Mouse (Mus musculus): ENCODE data around the gene Prmt8. TPM values are rescaled to one million over a fixed set of nuclear protein-coding genes. Genes with fewer than 3 reads are reported as not detected.

The Prmt8 gene
- total and polyA plus RNA-seq, 3 experiments = not detected

GRCm38 (mm10) chr6:127680784-127681183 is 88.5 kb downstream of the Prmt8 start:
- H3K27ac ChIP-seq (ENCODE audit: control insufficient read depth, low read depth, low read length) = no peak overlapping the region
- no peaks in the 10 kb centered on the region for H3K27me3 ChIP-seq (ENCODE audit: control insufficient read depth in 1 of 2, insufficient read depth in 2 of 2, low read length in 2 of 2)
- no peaks in the 10 kb centered on the region for H3K79me2 ChIP-seq (ENCODE audit: control insufficient read depth, insufficient read depth, low read length, poor library complexity)
- no peaks in the 10 kb centered on the region for H3K4me1 ChIP-seq (ENCODE audit: control insufficient read depth in 1 of 2, insufficient read depth in 2 of 2, low read length in 2 of 2)
- no peak for TF ChIP-seq GABPA (IDR thresholded peaks at IDR 0.05; ENCODE audit: low read depth, low read length)
- TF ChIP-seq MEF2A (IDR thresholded peaks at IDR 0.05; ENCODE audit: extremely low read depth, insufficient replicate concordance, low read depth, low read length, poor library complexity, severe bottlenecking) = no peak
- no peak for TF ChIP-seq EP300 (IDR thresholded peaks at IDR 0.05; ENCODE audit: low read depth in 1 of 2, low read length in 2 of 2)
- TF ChIP-seq HCFC1 (IDR thresholded peaks at IDR 0.05; ENCODE audit: low read depth, low read length) = no peak
- TF ChIP-seq KAT2A (conservative IDR thresholded peaks at IDR 0.05; ENCODE audit: low read depth, low read length) = no peak
- TF ChIP-seq JUND (IDR thresholded peaks at IDR 0.05; ENCODE audit: low read depth, low read length) = no peak
- no peak for TF ChIP-seq ETS1 (IDR thresholded peaks at IDR 0.05; ENCODE audit: low read depth, low read length)
- no peak overlapping the region for H3K4me3 ChIP-seq (ENCODE audit: control insufficient read depth in 1 of 2, insufficient read depth in 1 of 2, low read depth in 2 of 2, low read length in 2 of 2)
- no peak overlapping the region for H3K9ac ChIP-seq (ENCODE audit: control insufficient read depth, low read depth, low read length, poor library complexity, severe bottlenecking)
- H3K9me3 ChIP-seq (replicated peaks; ENCODE audit: insufficient read depth, low read length) = no peaks in the 10 kb centered on the region
- no peak for DNase-seq (ENCODE audit: low read depth, low spot score)
- no peaks in the 10 kb centered on the region for H3K36me3 ChIP-seq (ENCODE audit: control insufficient read depth in 1 of 2, insufficient read depth in 2 of 2, low read length in 2 of 2)

- no peak for TF ChIP-seq ZNF384 (IDR thresholded peaks at IDR 0.05; ENCODE audit: low read depth, low read length)
- TF ChIP-seq CTCF (IDR thresholded peaks at IDR 0.05 in 2 of 3, conservative IDR thresholded peaks at IDR 0.05 in 1 of 3; ENCODE audit: control insufficient read depth in 1 of 3, insufficient read depth in 1 of 3, low read depth in 2 of 3, low read length in 3 of 3, poor library complexity in 1 of 3, severe bottlenecking in 1 of 3) = no peak
- no peak for TF ChIP-seq MYC (IDR thresholded peaks at IDR 0.05; ENCODE audit: low read depth, low read length)
- TF ChIP-seq NELFE (IDR thresholded peaks at IDR 0.05; ENCODE audit: low read depth, low read length) = no peak
- TF ChIP-seq KAT2A (conservative IDR thresholded peaks at IDR 0.05; ENCODE audit: low read depth, low read length) = no peak
- no peak for TF ChIP-seq TBP (IDR thresholded peaks at IDR 0.05; ENCODE audit: low read depth, low read length)
- TF ChIP-seq MAX (IDR thresholded peaks at IDR 0.05; ENCODE audit: low read length) = no peak
- no peak for TF ChIP-seq MAZ (IDR thresholded peaks at IDR 0.05; ENCODE audit: low read depth, low read length)
- TF ChIP-seq GATA1 (IDR thresholded peaks at IDR 0.05; ENCODE audit: low read depth, low read length) = no peak
- TF ChIP-seq JUND (IDR thresholded peaks at IDR 0.05; ENCODE audit: low read depth, low read length) = no peak
- TF ChIP-seq USF1 (IDR thresholded peaks at IDR 0.05; ENCODE audit: low read depth, low read length) = no peak
- TF ChIP-seq CHD2 (IDR thresholded peaks at IDR 0.05; ENCODE audit: low read length) = no peak
- no peak for TF ChIP-seq ZKSCAN1 (IDR thresholded peaks at IDR 0.05; ENCODE audit: low read depth, low read length)
- TF ChIP-seq NRF1 (IDR thresholded peaks at IDR 0.05; ENCODE audit: insufficient read depth, low read depth, low read length, poor library complexity, severe bottlenecking) = no peak
- H3K27me3 ChIP-seq (ENCODE audit: control insufficient read depth in 1 of 2, insufficient read depth in 2 of 2, low read length in 2 of 2) = no peaks in the 10 kb centered on the region
Measured at GRCm38 (mm10) chr6:127678998-127679397, 90.3 kb downstream of the Prmt8 start.

More at GRCm38 (mm10) chr6:127678998-127679397, 90.3 kb downstream of the Prmt8 start:
- H3K27ac ChIP-seq (ENCODE audit: control insufficient read depth, low read depth, low read length) = no peak overlapping the region
- H3K9ac ChIP-seq (ENCODE audit: control insufficient read depth, low read depth, low read length, poor library complexity, severe bottlenecking) = no peak overlapping the region
- H3K36me3 ChIP-seq (ENCODE audit: control insufficient read depth in 1 of 2, insufficient read depth in 2 of 2, low read length in 2 of 2) = no peaks in the 10 kb centered on the region
- no peak overlapping the region for H3K4me3 ChIP-seq (ENCODE audit: control insufficient read depth in 1 of 2, insufficient read depth in 1 of 2, low read depth in 2 of 2, low read length in 2 of 2)
- H3K79me2 ChIP-seq (ENCODE audit: control insufficient read depth, insufficient read depth, low read length, poor library complexity) = no peaks in the 10 kb centered on the region
- no peaks in the 10 kb centered on the region for H3K9me3 ChIP-seq (replicated peaks; ENCODE audit: insufficient read depth, low read length)
- no peaks in the 10 kb centered on the region for H3K4me1 ChIP-seq (ENCODE audit: control insufficient read depth in 1 of 2, insufficient read depth in 2 of 2, low read length in 2 of 2)
- DNase-seq (ENCODE audit: low read depth, low spot score) = no peak
